Mouse (Mus musculus): Measurements from ENCODE around the gene Fam217a. TPM values are rescaled to one million over a fixed set of nuclear protein-coding genes. Genes with fewer than 3 reads are reported as not detected.
"Not testable (repeated sequence)": the region's sequence is repeated elsewhere in the genome, so short reads cannot be mapped to it uniquely, and the experiment has no call there.

The Fam217a gene
- 0.15 and 0.34 TPM in 2 replicates for polyA plus RNA-seq (2015; fragmentation: Nextera tagmentation; extraction: Ambion mirVana)

DNA sequence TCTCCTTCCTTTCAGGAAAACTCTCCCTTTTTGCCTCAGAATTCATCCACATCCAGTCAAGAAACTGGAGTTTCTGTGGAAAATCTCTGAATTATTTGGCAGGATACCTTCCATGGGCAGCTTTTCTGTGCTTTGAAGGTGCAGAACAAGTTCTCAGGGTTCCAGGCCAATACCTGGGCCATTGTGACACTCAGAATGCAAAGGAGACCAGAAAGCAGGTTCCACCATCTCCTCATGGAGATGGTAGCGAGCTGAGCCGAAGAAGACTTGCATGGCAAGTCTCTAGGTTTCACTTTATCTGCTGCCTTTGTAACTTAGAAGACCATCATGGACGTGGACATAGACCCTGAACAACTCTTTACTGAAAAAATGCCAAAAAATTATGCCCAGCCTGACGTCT lies at the start of gene Fam217a, which contains the start of gene 4933417A18Rik:
Gene Fam217a (minus strand): TSS at position 101 of the 400 bp plus-strand sequence.
Gene 4933417A18Rik (plus strand): TSS at position 200 of the 400 bp plus-strand sequence.
- no peaks in the 10 kb centered on the region for H3K27me3 ChIP-seq (ENCODE audit: insufficient read depth, low read length)
- no peaks in the 10 kb centered on the region for H3K36me3 ChIP-seq (replicated peaks; ENCODE audit: insufficient read depth, low read length)
- 72% methylated on average over 4 of the region's 4 CpGs for WGBS (ENCODE audit: insufficient replicate concordance)
- TF ChIP-seq CTCF (IDR thresholded peaks at IDR 0.05; ENCODE audit: low read depth) (no peak), EP300 (IDR thresholded peaks at IDR 0.05; ENCODE audit: low read depth) (no peak)
- no peaks in the 10 kb centered on the region for H3K9me3 ChIP-seq (ENCODE audit: low read length)
- H3K27ac ChIP-seq (ENCODE audit: low read depth) = no peak within 1 kb of the TSS
- H3K9ac ChIP-seq (replicated peaks) = no peak within 1 kb of the TSS
- ATAC-seq (no peak), DNase-seq (no peak)
- no peaks in the 10 kb centered on the region for H3K4me1 ChIP-seq (ENCODE audit: insufficient read depth)
- no peak within 1 kb of the TSS for H3K4me3 ChIP-seq (ENCODE audit: low read depth, low read length)
- no peak within 1 kb of the TSS for H3K4me2 ChIP-seq (ENCODE audit: low read depth, low read length)

DNA sequence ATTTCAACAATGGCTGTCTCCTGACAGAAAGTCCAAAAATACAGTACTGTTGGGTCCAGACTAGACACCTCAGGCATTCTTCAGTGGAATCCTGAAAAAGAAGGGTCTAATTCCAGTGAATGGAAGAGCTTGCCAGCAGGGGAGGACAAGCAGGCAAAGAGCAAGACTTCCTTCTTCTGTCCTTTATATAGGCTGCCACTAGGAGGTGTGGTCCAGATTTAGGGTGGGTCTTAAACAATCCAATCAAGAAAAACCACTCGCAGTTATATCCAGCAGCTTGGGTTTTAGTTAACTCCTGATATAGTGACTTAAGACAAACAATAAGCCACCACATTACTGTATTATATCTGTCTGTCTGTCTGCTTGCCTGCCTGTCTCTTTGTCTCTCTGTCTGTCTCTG lies 49.7 kb upstream of the Fam217a start:
- Histone ChIP-seq H3K27me3 (ENCODE audit: insufficient read depth, low read length) (no peaks in the 10 kb centered on the region), H3K4me3 (ENCODE audit: low read depth, low read length) (no peak overlapping the region), H3K4me2 (ENCODE audit: low read depth, low read length) (no peak overlapping the region), H3K9me3 (ENCODE audit: low read length) (no peaks in the 10 kb centered on the region), H3K36me3 (replicated peaks; ENCODE audit: insufficient read depth, low read length) (peaks cover 17% of the 10 kb centered on the region; the same call in 1 of the 2 replicates), H3K4me1 (ENCODE audit: insufficient read depth) (no peaks in the 10 kb centered on the region), H3K27ac (ENCODE audit: low read depth) (no peak overlapping the region), H3K9ac (replicated peaks) (no peak overlapping the region)
- DNase-seq (no peak), ATAC-seq (no peak)
- 22% methylated on average over 1 of the region's 1 CpGs for WGBS (ENCODE audit: insufficient replicate concordance)
- TF ChIP-seq EP300 (IDR thresholded peaks at IDR 0.05; ENCODE audit: low read depth) = no peak
- peak; percentile 42 for TF ChIP-seq CTCF (IDR thresholded peaks at IDR 0.05; ENCODE audit: low read depth)

DNA sequence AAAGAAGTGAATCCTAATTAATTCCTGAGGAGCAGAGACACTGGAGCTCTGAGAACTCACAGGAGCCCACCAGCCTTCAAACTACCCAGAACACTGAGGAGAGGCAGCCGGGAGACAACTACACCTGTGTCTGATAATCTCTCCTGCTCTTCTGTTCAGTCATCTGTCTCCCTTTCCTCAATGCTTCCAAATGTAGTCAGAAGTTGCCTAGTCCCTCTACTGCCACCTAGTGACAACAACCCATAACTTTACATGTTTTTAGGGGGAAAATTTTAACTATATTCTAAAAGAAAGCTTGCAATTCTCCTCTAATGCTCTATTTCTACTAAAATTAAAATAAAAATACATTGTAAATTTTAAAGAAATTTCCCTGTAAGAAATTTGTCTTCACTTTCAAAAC lies 49.0 kb upstream of the Fam217a start:
- no peak overlapping the region for H3K9ac ChIP-seq (replicated peaks)
- ATAC-seq (no peak), DNase-seq (no peak)
- WGBS (ENCODE audit: insufficient replicate concordance) = 20% methylated on average over 1 of the region's 1 CpGs
- no peak overlapping the region for H3K4me3 ChIP-seq (ENCODE audit: low read depth, low read length)
- no peaks in the 10 kb centered on the region for H3K4me1 ChIP-seq (ENCODE audit: insufficient read depth)
- H3K27ac ChIP-seq (ENCODE audit: low read depth) = no peak overlapping the region
- TF ChIP-seq EP300 (IDR thresholded peaks at IDR 0.05; ENCODE audit: low read depth) = no peak
- peak; percentile 78 for TF ChIP-seq CTCF (IDR thresholded peaks at IDR 0.05; ENCODE audit: low read depth)
- peaks cover 14% of the 10 kb centered on the region; the same call in 1 of the 2 replicates for H3K36me3 ChIP-seq (replicated peaks; ENCODE audit: insufficient read depth, low read length)
- no peaks in the 10 kb centered on the region for H3K27me3 ChIP-seq (ENCODE audit: insufficient read depth, low read length)
- H3K4me2 ChIP-seq (ENCODE audit: low read depth, low read length) = no peak overlapping the region
- no peaks in the 10 kb centered on the region for H3K9me3 ChIP-seq (ENCODE audit: low read length)

DNA sequence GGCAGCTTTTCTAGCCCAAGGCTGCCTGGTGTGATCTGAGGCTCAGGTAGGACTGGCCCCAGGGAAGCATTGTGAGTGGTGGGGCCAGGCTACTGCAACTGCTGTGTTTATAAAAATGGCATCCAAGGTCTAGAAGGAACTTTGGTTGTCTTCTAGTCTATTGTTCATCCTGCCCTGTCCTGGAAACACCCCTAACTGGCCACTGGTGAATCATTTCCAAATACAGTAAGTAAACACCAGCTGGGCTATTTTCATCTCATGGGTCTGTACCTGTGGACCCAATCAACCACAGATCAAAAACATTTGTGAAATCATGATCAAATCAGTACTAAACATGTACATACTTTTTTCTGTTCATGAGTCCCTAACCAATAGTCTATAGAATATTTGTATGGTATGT lies 48.3 kb upstream of the Fam217a start:
- H3K4me3 ChIP-seq (ENCODE audit: low read depth, low read length); H3K36me3 ChIP-seq (replicated peaks; ENCODE audit: insufficient read depth, low read length); H3K27ac ChIP-seq (ENCODE audit: low read depth); DNase-seq; H3K9me3 ChIP-seq (ENCODE audit: low read length); H3K4me2 ChIP-seq (ENCODE audit: low read depth, low read length); H3K4me1 ChIP-seq (ENCODE audit: insufficient read depth); H3K9ac ChIP-seq (replicated peaks); H3K27me3 ChIP-seq (ENCODE audit: insufficient read depth, low read length): not testable (repeated sequence)
- ATAC-seq = peak; percentile 31; the same call in 1 of the 2 replicates

DNA sequence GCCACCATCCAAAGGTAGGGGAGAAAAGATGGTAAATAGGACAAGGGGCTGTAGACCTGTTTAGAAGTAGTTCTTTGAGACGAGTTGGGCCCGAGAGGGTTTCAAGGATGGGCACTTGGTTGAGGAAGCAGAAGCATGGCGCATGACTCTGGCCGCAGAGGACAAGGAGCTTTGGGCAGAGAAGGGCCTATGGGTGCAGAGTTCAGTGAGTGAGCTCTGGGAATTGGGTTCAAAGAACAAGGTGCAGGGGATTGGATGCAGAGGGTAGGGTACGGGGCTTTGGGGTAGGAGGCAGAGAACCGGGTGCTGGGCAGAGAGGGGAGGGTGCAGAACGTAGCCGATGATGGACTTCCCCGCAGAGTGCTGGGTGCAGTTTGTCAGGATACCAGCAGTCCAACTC lies 41.5 kb upstream of the Fam217a start:
- H3K4me1 ChIP-seq (ENCODE audit: insufficient read depth); H3K9me3 ChIP-seq (ENCODE audit: low read length); H3K27ac ChIP-seq (ENCODE audit: low read depth); DNase-seq; ATAC-seq; H3K4me2 ChIP-seq (ENCODE audit: low read depth, low read length); H3K9ac ChIP-seq (replicated peaks); H3K4me3 ChIP-seq (ENCODE audit: low read depth, low read length); H3K36me3 ChIP-seq (replicated peaks; ENCODE audit: insufficient read depth, low read length): not testable (repeated sequence)
- 67% methylated on average over 9 of the region's 9 CpGs for WGBS (ENCODE audit: insufficient replicate concordance)
- peaks cover 19% of the 10 kb centered on the region for H3K27me3 ChIP-seq (ENCODE audit: insufficient read depth, low read length)

DNA sequence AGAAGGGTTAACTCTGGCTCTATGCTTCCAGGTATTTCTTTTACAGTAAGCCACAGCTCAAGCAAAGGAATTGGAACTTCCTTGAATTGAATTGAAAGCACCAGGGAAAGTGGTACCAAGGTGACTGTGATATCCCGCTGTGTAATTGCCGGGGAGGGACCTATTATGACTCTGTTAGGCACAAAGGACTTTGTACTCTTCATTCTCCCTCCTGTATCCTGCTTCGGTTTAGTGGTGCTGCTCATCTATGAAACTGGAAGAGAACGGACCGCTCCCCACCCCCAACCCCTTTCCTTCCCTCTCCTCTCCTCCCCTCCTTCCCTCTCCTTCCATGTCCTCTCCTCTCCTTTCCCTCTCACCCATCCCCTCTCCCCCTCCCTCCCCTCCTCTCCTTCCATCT lies 40.8 kb upstream of the Fam217a start:
- no peak overlapping the region for H3K4me3 ChIP-seq (ENCODE audit: low read depth, low read length)
- DNase-seq = no peak
- H3K4me2 ChIP-seq (ENCODE audit: low read depth, low read length) = peak overlapping the region; percentile 77
- H3K36me3 ChIP-seq (replicated peaks; ENCODE audit: insufficient read depth, low read length) = no peaks in the 10 kb centered on the region
- no peak overlapping the region for H3K27ac ChIP-seq (ENCODE audit: low read depth)
- H3K4me1 ChIP-seq (ENCODE audit: insufficient read depth) = peaks cover 9% of the 10 kb centered on the region
- 22% methylated on average over 5 of the region's 5 CpGs for WGBS (ENCODE audit: insufficient replicate concordance)
- no peak for ATAC-seq
- peaks cover 19% of the 10 kb centered on the region for H3K27me3 ChIP-seq (ENCODE audit: insufficient read depth, low read length)
- no peaks in the 10 kb centered on the region for H3K9me3 ChIP-seq (ENCODE audit: low read length)
- TF ChIP-seq CTCF (IDR thresholded peaks at IDR 0.05; ENCODE audit: low read depth) = no peak
- no peak for TF ChIP-seq EP300 (IDR thresholded peaks at IDR 0.05; ENCODE audit: low read depth)
- no peak overlapping the region for H3K9ac ChIP-seq (replicated peaks)

DNA sequence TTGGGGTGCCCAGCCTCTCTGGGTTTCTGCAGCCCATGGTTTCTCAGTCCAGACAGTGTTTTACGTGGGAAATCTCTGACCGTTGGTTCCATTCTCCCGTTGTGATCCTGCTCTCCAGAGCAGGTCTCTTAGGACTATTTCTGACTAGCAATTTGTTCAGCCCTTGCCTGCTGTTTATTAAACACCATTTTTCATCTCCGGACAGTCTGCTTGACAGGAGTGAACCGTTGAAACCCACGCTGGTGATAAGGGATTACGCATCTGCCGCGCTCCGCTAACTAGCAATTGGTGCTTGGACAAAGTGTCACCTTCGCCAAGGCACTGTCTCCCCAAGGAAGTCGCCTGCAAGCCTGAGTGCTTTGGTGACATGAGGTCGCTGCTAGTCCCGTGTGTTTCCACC lies 40.3 kb upstream of the Fam217a start:
- WGBS (ENCODE audit: insufficient replicate concordance) = 7% methylated on average over 14 of the region's 14 CpGs
- no peak for TF ChIP-seq CTCF (IDR thresholded peaks at IDR 0.05; ENCODE audit: low read depth)
- TF ChIP-seq EP300 (IDR thresholded peaks at IDR 0.05; ENCODE audit: low read depth) = no peak
- no peak for DNase-seq
- Histone ChIP-seq H3K4me3 (ENCODE audit: low read depth, low read length) (peak overlapping the region; percentile 37), H3K4me2 (ENCODE audit: low read depth, low read length) (peak overlapping the region; percentile 77), H3K27ac (ENCODE audit: low read depth) (no peak overlapping the region), H3K36me3 (replicated peaks; ENCODE audit: insufficient read depth, low read length) (no peaks in the 10 kb centered on the region), H3K27me3 (ENCODE audit: insufficient read depth, low read length) (peaks cover 19% of the 10 kb centered on the region), H3K9me3 (ENCODE audit: low read length) (no peaks in the 10 kb centered on the region), H3K9ac (replicated peaks) (no peak overlapping the region), H3K4me1 (ENCODE audit: insufficient read depth) (peaks cover 9% of the 10 kb centered on the region)
- no peak for ATAC-seq
